Mouse (Mus musculus) c-Kit-positive CD71-positive TER-119-negative erythroid progenitor cells, embryonic 14.5 days (primary cell): ENCODE data around the gene Dpf2.

Source experiments
- DNase-seq: peaks from one replicate; pipeline ENCODE4 v3.0.0-alpha.2; 2013; ENCODE audit warnings: low read depth

Gene Dpf2

DNA sequence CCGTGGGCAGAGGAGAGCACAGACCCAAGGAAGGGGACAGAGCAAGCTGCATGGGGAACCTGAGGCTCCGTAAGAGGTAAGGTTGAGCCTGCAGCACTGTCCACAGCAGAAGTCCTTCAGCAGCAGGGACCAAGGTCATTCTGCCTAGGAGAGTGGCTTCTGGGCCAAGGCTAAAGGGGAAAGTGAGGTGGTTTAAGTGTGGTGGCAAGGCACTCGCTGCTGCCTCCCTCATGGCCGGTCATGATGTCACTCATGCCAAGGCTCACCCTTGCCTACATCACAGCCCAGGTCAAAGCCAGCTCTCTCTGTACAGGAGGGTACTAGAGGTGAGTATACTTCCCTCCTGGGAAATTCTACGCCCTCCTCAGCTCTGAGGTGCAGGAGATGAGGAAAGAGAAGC, 49.0 kb downstream of the Dpf2 start:
- no peak for DNase-seq

DNA sequence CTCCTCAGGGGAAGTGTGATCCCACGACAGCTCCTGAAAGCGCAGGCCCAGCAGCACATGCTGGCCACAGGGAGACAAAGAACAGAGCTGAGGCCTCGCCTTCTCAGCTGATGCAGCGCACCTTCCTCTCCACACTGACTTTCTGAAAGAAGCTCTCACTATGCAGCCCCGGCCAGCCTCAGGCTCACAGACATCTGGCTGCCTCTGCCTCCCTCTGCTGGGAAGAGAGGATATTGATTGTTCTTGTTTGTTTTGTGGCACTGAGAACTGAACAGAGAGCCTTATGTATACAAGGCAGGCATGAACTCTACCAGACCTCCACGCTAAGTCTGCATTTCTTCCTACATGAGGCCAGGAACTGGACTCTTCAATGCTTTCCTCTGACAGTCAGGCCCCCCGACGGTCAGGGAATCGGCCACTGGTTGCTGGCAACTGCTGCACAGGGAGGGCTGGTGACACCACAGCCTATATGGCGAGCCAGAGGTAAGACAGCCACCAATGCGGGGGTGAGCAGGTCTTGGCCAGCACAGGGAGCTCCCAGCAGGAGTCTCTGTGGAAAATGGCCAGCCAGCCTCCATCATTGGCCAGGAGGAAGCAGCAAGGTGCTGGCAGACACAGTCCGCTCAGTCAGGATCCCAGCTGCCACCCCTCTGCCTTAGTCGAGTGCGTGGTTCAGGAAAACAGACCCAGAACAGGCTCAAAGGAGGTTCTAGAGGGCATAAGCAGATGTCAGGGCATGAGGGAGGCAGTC, 50.3 kb downstream of the Dpf2 start:
- DNase-seq: no peak

DNA sequence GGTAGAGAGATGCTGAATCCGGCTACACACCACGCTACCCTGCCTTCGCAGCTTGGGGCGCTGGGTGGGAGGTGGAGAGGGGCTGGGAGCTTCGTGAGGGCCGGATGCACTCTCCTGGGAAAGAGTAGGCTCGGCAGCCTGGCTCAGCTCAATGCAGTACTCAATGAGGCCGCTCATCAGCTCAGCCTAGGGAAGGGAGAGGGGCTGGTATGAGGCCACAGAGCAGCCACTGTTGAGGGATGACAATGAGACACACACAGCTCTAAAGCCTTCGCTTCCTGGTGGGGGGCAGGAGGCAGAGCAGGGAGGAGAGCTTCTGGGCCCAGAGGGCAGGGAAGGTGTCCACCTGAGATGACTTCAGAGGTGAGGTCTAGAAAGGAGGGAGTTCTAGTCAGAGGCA, 56.2 kb downstream of the Dpf2 start:
- DNase-seq: no peak

DNA sequence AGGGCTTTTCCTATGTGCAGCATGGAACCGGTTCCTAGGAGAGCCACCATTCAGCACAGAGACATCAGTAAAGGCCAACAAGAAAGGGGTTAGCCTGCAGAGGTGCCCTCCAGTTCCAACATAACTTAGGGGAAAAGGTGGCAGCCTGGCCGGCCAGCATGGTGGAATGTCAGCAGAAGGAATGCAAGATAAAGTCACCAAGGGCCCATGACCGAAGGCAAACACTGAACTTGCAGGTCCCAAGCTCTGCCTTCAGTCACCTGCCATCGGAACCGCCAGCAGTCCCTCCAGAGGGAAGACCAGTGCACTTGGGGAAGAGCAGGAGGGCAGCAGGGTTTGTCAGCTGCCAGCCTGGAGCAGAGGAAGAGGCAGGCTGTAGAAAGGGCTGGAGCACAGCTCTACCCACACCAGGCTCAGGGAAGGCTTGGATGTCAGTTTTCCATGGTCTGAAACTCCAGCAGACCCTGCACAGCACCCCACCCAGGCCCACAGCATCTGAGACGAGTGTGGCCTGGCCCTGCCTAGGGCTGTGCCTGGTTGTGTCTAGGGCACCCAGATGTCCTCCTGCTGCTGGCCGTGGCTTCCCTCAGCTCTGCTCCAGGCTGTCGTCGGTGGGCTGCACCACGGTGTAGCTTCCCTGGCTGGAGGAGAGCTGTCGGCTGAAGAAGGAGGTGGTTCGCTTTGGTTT, 60.6 kb downstream of the Dpf2 start:
- DNase-seq: no peak

DNA sequence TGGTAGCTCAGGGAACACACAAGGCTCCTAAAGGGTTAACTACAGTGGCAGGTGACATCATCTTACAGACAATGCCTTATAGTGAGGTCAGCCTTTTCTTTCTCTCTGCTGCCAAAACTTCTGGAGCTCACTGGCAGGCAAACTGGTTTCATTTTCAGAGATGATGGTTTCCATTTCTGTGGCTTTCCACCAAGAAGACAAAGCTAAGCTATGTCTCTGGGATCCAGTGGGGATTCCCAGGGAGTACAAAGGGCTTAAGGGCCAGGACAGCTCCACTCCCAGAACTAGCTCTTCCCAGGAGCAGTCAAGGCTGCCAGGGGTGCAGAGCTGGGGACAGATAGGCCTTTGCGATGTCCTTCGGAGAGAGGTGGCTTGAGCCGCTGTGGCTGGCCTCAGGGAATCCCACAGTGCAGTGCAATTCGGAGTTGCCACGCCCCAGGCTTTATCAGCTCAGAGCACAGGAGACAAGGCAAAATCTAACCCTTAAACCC, 61.3 kb downstream of the Dpf2 start:
- peak; percentile 58 for DNase-seq

DNA sequence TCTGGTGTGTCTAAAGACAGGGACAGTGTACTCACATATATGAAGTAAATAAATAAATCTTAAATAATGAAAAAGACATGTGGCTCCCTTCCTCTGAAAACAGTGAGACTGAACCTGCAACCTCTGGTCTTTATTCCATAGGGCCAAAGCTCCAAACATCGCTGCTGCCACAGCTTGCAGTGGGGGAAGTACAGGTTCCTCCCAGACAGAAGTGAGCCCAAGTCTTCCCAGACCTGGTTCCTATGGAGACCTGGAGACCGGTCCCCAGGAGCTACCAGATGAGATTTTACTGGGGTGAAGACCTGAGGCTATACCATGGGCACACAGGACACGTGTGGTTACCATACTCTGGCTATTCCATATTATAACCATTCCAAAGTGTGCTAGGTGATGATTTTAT, 62.0 kb downstream of the Dpf2 start:
- no peak for DNase-seq

DNA sequence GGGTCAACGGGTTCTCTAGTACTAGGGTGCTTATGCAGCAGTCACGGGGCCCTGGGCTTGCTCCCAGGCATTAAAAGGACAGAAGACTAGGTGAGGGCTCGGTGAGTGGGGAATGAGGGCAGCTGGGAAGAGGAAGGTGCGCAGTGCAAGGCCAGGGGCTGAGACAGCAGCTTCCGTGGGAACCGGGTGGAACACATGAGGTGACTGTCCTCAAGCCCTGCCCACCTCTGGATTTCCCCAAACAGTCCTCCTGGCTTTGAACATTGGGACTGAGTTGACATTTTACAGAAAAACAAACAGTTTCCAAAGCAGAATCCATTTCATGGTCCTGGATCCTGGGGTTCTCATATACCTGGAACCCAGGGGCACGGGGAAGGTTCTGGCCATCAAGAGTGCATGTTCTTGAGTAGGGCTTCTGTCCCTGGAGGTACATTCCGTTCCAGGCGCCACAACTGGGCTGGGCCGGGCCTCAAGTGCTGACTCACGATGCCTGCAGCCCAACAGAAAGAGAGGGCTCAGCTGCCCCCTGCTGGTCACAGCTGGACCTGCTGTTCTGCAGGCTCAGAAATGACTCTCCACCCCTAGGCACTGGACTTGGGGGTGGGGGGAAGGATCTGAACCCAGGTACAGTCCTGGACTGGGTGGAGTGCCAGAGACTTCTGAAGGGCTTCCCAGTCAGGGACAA, 62.8 kb downstream of the Dpf2 start:
- DNase-seq: peak; percentile 87

DNA sequence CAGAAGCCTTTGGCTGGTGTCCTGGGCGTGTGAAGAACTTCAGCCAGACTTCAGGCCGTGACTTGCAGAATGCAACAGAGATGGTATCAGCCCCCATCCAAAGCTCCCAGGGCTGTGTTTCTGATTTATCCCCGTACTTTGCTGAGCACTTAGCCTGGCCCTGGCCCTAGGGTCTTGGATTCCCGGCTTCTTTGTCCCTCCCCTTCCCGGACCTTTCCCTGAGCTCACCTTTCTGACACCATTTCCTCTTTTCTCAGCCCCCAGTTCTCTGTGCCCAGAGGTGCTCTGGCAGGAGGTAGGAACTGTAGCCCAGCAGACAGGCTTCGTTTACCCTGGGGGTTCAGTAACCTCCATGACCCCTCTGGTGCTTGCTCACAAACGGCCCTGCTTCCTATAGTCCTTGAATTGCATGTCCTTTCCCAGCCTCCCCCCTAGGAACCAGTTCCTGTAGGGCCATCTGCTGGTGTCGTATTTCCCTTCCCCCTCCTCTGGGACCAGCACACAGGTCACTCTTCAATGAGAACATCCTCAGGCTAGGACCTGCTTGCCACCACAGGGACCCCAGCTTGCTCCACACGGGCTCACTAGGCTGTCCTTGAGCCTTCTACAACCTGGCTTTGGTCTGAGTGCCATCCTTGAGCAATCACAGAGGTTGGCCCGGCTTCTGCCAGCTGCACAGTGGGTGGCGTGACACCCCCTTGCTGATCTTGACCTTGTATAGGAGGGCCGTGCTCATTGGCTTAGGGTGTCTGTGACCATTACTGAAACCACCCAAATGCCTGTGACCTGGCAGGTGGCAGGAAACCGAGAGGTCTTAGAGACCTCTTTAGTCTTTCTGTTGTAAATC, 63.8 kb downstream of the Dpf2 start:
- no peak for DNase-seq

DNA sequence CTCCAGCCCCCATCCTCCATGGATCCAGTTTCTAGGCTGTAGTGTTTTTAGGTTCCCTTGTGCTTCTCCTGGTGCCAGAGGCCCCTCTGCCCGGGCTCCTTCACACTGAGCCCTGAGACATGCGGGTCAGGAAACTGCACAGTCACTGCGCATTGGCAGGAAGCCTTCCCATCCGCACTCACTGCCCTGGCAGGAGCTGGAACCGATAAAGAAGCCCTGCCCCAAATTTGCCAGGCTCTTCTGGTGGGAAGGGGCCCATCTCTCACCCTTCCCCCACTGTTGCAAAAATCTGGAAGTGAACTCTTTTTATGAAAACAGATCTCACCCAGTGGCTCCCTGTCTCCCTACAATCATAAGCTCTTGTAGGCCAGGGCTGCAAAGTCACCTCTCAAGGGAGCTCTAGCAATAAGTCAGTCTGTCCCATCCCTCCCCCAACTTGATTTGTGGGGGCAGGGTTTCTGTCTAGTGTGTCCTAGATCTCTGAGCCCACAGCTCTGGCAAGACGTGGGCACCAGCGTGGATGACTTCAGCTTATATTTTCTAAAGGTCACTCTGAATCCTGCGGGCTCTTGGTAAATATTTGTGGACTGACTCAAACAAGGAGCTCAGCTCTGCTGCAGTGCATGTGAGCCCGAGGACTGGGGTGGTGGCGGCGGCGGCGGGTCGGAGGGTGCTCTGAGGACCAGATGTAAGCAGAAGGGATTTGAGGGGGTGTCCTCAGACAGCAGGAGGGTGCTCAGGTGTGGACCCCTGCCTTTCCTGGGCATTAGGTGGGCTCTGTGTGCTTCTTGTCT, 64.6 kb downstream of the Dpf2 start:
- peak; percentile 62 for DNase-seq

DNA sequence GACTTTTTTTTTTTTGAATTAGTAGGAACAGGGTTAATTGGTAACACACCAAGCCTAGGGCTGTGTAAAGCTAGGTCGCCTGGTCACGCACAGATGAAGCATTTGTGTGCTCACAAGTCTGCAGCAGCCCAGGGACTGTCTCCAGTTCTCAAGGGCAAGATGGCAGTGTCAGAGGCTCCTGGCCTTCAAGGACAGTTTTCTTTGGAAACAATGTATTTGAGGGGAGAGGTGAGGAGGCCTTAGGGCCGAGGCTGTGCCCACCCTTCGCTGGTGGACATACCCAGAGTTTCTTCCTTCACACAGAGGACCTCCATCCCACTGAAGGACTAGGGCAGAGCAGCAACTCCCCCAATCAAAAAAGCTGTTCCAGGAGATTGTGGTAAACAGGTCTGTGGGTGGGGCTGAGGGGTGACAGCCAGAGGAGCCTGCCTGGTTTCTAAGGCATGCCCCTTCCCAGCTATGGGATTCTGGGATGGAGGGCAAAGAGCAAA, 65.5 kb downstream of the Dpf2 start:
- DNase-seq: peak; percentile 32

DNA sequence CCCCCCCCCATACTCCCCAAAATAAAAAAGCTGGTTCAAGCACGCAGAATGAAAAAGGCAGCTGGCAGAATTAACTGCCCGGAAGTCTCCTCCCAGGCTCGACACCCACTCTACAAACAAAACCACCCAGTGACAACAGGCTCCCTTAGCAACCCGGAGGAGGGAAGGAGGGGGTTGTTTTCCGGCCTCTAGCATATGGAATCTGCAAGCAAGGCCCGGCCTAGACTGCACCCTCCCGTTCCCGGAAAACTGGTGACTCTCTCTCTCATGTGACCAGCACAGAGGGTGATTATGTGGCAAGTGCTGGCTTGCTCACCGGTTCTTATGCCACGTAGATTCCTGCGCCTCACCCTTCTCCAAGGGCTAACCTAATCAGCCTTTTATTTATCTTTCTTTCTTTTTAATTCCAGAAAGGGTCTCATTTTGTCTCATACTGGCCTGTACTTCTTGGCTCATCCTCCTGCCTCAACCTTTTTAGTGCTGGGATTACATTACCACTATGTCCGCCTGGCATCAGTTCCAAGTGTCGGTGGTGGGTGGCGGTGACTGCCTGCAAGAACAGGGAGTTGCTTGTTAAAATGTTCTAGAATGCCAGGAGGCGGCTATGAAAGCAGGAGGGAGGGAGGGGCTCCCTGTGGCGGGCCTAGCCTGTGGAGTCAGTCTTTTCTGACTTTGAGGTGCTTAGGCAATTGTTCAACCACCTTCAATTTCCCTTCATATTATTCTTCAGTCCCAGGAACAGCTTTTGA, 66.1 kb downstream of the Dpf2 start:
- DNase-seq: peak; percentile 84
